Mouse (Mus musculus) cerebellum, postnatal 4 days (tissue): Measurements from ENCODE around the gene Maml1.
"Not testable (repeated sequence)": the region's sequence is repeated elsewhere in the genome, so short reads cannot be mapped to it uniquely, and the experiment has no call there.

Experiments used
- DNase-seq, 2 experiments: peaks; one replicate each; pipeline ENCODE4 v3.0.0; 2022; ENCODE audit warnings: low spot score in 2 of 2, mixed read lengths in 1 of 2

Gene Maml1

DNA sequence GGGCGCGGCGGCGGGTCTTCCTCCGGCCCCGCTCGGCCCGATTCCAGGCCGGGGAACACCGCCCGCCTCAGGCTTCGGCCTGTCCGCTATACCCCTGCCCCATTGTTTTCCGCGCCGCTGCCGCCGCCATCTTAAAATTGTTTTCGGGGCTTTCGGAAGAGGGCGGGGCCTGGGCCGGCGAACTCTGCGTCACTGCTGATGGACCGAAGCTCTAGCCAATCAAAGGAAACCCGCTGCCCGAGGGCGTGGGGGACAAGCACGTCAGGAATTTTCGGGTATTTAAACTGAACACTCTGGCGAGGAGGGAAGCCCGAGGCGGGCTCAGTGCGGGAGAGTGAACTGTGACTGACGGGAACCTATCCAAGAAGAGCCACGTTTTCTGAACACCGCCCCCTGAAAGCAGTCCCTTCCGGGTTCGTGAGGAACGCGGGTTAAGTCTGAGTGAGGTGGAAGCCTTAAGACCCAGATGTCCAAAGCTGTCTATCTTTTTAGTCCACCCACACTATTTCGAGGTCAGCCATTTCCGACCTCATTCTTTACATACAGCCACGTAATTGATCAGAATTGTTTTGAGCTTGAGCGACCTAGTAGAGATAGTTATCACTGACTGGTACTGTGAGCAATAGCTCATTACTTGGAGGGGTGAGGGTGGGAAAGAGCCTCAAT lies at the start of gene Maml1:
TSS of gene Maml1 (minus strand) at position 122 of the 666 bp plus-strand sequence.
- peak; percentile 94 to 97 for DNase-seq

DNA sequence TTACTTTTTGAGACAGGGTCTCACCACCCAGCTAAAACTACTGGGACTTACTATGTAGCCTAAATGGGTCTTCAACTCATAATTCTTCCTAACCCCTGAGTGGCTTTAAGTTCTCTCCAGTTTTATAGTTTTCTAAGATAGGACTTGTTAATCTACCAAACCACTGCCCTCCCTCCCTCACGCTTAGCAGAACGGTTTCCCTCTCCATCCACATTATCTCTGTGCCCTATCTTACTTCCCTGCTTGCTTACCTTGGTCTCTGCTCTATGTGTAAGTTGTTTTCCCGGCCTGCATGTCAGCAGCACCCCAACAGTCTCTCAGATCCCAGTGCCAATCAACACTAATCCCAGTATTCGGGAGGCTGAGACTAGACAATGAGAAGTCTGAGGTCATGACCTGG lies 44.8 kb upstream of the Maml1 start:
- DNase-seq: no peak

DNA sequence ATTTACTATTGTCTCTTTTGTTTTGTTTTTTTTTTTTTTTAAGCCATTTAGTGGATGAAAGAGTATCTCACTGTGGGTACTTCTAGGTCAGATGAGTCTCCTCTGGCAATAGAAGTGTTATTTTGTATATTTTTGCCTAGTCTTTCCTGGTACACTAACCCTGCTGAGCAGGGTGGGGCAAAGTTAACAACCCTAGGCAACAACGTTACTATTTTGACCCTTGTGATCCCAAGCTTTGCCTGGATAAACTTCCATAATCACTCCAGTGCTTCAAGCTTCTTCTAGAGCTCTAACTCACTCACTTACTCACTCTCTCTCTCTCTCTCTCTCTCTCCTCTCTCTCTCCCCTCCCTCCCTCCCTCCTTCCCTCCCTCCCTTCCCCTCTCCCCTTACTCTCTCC lies 44.0 kb upstream of the Maml1 start:
- DNase-seq: no peak

DNA sequence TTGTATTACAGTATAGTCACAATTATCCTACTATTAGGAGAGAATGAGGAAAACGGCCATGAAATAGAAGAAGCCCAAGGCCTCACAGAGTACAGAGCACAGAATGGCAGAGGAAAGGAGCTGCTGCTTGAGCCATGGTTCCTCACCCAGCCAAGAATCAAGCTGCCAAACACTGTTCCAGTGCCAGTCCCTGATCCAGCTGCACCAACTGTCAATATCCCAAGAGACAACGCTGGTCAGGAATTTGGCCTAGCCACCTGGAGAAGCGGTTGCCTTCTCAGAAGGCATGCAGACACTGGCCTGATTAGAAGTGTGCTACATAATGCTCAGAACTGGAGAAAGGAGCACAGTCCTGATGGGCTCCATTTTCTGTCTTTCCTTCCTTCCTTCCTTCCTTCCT lies 41.1 kb upstream of the Maml1 start:
- DNase-seq: no peak

DNA sequence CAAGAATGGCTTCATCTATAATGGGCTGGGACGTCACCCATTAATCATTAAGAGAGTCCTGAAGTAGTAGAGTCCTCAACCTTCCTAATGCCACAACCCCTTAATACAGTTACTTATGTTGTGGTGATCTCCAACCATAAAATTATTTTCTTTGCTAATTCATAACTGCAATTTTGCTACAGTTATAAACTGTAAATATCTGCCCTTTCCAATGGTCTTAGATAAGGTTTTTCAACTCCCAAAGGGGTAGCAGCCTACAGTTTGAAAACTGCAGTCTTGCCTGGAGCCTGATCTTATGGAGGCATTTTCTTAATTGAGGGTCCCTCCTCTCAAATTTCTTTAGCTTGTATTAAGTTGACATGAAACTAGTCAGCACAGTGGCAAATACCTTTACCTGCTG lies 37.3 kb upstream of the Maml1 start:
- DNase-seq: no peak

DNA sequence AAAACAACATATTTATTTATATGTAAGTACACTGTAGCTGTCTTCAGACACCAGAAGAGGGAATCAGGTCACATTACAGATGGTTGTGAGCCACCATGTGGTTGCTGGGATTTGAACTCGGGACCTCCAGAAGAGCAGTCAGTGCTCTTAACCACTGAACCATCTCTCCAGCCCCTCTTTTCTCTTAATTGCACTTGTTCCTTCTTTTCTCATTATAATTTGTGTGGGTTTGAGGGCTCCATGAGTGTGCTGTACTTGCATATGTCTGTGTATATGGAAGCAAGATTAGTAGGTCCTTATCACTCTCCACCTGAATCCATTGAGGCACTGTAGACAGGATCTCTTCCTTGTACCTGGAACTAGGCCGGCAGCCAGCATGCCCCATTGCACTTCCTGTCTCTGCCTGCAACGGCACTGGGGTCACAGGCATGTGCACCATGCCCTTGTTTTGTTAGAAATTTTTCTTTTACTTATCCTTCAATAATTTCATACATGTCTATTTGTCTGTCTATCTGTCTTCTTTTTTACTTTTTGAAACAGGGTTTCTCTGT lies 36.0 kb upstream of the Maml1 start:
- no peak for DNase-seq

DNA sequence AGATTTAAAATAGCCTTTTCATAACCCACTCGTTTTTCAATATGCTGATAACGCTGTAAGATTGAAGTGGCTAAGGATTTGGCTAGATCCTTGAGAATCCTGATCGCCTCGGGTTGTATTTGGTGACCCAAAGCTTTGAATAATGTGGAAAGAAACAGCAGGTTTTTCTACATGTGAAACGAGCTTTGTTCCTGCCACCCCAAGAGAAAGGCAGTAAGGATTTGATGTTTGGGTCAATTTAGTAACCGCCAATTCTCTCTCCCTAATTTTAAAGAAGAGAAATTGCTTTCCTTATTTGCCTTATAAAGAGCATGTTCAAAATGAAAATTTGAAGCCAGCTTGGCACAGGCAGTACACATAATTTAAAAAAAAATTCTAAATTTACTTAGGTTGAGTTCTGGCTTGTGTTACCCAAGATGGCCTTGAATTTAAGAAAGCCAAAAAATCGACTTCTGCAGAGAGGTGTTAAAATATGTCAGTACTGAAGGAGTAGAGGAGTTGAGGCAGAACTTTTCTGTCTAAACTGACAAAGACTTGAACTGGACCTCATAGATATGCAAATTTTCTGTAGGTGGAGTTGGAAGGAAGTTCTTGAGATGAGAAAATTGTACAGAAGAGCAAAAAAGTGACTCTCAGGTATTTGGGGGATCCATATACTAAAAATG lies 34.3 kb upstream of the Maml1 start:
- DNase-seq: no peak

DNA sequence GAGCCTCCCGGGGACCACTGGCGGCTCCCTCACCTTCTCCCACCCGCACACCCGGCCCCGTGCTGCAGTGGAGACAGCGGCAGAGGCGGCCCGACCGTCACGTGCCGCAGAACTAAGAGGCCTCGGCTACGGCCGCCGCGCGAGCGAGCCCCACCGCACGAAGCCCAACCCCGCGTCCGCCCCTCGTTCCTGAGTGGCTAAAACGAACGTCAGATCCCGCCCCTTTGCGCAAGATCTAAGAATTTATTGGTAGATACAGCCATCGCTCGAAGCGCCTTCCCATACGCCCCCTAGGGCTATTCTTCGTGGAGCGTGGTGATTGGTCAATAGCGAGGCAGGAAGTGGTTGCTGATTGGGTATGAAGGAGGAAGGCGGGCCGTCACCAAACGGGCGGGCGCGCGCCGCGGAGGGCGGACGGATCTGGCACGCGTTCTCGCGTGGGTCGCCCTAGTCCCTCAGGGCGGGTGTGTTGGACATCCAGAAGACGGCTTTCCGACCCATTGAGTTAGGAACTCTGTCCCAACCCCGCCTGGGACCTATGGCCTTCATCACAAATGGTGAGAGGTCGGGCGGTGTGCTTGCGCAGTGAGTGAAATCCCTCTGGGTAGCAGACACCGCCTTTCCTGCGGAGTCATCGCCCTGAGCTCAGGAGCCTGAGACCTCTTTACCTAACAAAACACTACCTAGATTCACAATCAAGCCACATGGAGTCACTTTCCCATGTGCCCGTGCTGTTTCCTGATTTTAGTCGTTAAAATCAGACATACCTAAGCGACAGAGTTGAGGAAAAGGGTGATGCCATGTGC lies 33.6 kb upstream of the Maml1 start, which contains the start of gene Canx:
TSS of gene Canx (minus strand) at position 178 of the 806 bp plus-strand sequence.
- peak; percentile 97 to 99 for DNase-seq

DNA sequence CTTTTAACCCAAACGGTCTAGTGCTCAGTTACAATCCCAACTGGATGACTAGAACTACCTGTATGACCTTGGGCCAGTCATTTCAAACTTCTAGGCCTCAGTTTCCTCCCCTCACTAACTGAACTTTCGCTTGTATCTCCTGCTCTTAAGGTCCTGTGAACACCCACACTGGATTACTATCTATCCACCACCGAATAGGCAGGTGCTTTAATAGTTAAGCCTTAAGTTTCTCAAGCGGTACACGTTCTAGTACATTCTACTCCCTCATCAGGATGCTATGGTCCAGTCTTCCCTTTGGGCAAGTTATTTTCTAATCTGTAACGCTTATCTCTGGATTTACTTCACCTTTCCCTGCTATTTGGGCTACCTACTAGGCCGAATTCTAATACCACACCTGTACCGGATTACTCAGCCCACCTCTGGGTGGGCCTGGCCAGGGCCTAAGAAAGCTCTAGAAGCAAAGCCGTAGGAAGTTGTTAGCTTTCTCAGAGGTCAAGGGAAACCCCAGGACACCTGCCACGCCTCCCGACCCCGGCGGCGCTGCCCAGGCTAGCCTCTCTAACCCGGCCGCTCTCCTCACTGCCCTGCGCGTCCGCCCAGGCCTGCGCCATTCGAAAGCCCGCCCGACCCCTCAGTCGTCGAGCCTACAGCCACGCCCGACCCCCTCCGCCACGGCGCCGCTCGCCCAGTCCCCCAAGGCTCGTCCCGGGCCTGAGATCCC lies 32.8 kb upstream of the Maml1 start:
- DNase-seq: no peak

DNA sequence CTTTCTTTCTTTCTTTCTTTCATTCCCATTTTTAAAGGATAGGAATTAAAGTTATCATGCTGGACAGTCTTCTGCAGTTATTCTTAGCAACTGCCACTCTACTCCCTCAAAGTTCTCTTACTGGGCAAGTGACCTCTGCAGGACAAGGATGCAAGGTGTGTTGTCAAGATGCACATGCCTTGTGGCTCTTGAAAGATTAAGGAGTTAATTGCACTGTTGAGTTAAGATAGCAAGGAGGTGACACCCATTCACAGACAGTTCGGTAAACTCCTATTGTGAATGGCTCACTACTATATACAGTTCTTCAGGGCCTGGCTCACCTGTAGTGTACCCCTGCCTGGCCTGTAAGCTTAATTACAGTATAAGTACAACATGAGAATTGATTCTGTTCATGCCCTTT lies 31.7 kb upstream of the Maml1 start:
- DNase-seq: no peak

DNA sequence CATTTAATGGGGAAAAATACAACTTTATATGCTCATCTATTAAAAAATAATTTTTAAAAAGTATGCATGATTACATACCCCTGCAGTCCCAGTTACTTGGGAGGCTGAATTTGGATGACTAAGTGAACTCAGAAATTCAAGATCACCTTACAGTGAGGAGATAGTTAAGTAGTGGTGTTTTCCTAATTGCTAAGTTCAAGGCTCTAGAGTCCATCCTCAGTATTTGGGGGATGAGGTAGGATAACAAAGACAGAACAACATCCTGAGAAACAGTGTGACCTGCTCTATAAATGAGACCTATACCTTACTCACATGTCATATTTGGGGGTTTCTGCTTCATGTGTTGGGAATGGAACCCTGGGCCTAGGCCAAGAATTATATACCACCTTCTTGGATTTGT lies 30.2 kb upstream of the Maml1 start:
- no peak for DNase-seq

DNA sequence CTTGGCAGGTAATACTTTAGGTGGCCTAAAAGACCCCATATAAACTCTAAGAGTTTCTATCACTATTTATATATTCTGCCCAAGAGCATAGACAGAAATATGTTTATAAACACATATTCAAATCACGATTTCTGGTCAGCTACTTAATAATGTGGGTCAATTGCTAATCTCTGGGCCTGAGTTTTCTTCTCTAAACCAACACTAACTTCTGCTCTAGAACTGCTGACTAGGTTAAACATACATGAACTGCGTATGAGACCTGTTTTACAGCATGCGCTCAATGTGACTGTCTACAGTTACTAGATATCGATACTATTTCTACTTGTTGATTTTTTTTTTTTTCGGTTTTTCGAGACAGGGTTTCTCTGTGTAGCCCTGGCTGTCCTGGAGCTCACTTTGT lies 29.1 kb upstream of the Maml1 start:
- DNase-seq: no peak

DNA sequence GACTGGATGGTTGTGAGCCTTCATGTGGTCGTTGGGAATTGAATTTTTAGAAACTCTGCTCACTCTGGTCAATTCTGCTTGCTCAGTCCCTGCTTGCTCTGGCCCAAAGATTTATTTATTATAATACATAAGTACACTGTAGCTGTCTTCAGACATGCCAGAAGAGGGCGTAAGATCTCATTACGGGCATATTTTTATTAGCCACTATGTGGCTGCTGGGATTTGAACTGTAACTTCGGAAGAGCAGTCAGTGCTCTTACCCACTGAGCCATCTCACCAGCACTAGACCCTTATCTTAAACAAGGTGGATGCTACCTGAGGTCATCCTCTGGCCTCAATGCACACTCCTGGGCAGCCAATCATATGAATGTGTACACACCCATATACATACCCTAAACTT lies 27.2 kb upstream of the Maml1 start:
- not testable (repeated sequence) for DNase-seq

DNA sequence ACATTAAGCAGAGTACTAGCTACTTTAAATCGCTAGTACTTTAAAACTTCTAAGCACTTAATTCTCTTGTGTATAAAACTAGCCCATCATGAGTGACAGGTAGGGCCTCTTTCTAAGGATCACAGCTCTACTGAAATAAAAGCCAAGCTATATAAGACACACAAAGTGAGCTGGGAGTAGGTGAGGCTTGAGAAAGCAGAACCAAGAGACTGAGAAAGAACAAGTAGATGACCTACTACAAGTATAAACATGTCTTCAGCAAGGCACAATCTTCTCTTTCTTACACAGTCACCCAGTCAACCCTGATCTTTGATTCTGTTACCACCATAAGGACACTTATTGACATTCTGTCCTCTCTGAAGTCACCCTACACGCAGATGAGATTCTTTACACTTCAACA lies 20.7 kb upstream of the Maml1 start:
- DNase-seq: no peak

DNA sequence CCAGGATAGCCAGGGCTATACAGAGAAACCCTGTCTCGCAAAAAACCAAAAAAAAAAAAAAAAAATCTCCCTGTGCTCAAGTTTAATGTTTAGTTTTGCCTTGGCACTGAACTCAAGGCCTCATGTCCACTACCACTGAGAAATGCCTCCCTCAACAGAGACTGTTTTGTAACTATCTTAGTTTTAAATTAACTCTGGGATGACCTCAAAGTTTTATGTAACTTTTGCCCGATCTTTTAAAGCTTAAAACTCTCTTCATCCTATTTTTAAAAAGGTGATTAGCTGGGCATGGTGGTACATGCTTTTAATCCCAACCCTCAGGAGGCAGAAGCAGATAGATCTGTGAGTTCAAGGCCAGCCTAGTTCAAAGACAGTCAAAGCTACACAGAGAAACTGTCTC lies 11.3 kb upstream of the Maml1 start:
- DNase-seq: no peak

DNA sequence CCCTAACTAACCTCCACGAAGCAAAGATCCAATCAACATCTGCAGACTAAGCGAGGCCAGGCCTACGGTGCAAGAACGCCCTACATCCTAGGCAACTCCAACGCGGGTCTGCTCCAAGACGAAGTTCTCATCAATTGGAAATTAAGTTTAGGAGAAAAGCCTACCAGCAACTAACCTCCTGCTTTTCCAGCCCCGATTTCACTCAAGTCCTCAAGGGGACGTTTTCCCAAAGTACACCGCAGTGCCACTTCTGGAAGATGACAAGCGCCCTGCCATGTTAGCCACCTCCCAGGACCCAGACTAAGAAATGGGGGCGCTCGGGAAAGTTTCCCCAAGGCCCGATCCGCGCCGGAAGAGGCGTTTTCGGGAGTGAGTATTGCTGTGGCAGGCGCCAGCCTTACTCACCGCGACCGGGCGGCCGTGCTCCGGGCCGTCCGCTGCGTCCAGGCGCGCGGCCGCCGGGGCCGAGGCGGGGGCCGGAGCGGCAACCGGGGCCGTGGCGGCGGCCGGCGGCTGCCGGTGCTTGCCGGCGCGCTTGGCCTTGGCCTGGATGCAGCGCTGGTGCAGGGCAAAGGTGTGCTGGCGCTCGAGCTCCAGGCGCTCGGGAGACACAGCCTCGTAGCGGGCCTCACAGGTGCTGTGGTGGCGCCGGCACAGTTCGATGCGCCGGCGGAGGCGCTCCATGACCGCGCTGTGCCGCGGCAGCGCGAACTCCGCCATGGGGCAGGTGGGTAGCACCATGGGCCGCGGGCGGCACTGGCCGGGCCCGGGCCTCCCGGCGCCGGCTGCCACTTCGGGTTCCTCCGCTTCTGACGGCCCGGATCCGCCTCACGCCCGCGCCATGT lies 568 bp downstream of the Maml1 start:
- peak; percentile 26 to 48 for DNase-seq

DNA sequence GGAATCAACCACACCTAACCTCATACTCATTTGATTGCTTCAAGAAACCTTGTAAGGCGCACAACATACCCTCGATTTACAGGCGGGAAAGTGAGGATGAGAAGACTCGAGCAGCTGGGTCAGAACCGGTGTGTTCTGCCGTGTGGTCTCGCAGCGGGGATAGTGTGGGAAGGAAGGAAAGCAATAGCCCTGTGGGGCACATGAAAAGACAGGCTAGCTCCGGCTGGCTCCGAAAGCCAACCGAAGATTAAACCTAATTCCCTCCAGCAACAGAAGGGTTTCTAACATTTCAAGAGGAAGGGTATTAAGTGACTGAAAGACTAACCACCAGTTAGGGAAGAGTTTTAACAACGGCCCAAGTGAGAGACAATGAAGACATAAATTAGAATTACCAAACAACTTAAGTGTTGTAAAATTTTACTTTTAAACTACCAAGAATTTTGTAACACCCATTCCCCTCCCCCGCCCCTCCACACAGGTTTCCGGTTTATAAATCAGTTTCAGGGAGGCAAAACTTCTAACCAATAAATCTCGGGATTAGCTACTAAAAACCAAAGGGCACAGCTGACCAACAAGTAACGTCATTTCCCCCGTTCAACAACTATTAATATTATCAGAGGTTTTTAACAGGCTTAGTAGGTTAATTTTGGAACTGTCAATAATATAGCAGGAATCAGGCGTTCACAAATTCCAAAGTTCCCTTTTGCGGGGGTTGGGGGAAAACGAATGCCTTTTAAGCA lies 1.5 kb downstream of the Maml1 start:
- no peak for DNase-seq

DNA sequence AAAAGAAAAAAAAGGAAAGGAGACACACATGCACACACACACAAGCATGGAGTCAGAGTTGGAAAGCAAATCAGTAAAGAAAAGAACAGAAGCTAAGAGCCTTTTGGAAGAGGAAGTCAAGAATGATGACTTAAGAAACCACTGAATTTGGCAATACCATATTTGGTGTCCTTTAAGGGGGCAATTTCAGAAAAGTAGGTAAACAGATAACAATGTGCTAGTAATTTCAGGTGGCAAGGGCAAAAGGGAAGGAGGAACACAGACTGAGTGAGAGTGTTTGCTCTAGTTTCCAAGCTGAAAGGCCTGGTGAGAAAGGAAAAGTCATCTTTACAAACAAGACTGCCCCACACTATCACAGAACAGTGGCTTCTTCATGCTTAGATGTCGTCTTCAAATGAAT lies 5.7 kb downstream of the Maml1 start:
- DNase-seq: no peak

DNA sequence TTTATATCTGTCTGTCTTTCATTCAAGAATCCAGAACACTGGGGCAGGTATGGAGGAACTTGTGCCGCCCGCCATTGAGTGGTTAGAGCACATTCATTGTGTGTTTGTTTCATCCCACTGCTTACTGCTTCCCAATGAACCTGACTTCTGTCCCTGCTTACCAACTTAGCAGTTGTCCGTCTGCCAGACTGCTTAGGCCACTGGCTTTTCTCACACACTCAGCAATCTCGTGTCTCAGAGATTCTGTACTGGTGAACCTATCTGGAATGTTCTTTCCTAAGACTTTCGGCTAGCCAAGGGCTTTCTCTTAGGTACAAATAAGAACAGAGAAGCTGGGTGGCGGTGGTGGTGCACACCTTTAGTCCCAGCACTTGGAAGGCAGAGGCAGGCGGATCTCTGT lies 6.4 kb downstream of the Maml1 start:
- no peak for DNase-seq

DNA sequence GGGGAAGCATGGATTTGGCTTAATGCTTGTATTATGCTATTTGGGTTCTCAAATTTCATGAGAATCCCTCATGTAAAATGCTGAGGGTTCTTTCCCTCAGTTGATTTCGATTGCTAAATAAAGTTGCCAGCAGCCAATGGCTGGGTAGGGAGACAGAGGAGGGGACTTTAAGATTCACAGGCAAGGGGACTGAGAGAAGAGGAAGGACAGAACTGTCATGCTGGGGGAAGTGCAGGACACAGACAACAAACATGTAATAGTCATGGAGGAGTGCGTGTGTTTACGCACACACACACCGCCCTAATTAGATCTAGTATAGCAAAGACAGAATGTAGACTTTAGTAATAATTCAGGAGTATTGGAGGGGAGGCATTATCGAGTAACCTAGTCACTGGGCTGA lies 6.8 kb downstream of the Maml1 start:
- no peak for DNase-seq
